Mouse (Mus musculus): ENCODE measurements at regions not wholly inside any gene's neighbourhood (a gene's known extent, or its start where the extent isn't known, plus 50 kb on each side); places are given as distances from the start of the nearest gene placed in this dataset.

DNA sequence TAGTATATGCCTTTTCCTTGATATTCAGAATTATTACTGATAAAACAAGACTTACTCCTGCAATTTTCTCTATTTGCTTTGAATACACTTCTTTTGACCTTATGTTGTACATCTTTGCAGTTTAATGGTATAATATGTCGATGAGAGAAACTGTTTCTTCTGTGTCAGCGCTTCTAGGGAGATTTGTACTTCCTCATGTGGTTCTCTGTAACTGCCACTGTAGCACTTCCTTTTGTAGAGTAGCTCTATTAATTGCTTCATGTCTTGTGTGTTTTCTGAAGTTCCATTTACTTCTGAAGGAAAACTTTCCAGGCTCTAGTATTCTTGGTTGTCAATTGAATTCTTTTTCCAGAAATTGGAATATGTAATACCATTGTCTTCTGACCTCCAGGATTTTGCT, 323.2 kb downstream of the Ptprc start:
- DNase-seq (ENCODE audit: low spot score) = no peak

GRCm38 (mm10) chr1:137847311-137847923, 328.1 kb downstream of the Ptprc start:
- DNase-seq (ENCODE audit: low spot score) = no peak

DNA sequence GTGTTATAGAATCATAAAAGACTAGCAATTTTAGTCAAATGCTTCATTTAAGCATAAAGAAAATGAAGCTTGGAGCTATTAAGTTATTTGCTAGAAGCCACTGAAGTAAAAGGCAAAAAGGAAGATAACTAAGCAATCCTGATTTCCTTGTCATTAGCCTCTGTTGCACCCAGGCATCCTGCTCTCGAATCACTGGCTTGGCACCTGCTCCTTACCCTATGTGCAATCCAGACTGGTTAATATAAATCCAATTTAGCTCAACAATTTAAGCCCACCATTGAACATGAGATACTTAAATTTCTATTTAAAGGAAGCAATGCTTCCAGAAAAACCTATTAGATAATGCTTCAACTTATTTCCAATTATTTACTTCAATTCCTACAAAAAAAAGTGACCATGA, 328.7 kb downstream of the Ptprc start:
- no peak for DNase-seq (ENCODE audit: low spot score)

- no peak for DNase-seq (ENCODE audit: low spot score)
Measured at GRCm38 (mm10) chr1:137840531-137840930, 335.0 kb downstream of the Ptprc start.

GRCm38 (mm10) chr1:137839703-137840102, 335.8 kb downstream of the Ptprc start:
- DNase-seq (ENCODE audit: low spot score) = no peak

DNA sequence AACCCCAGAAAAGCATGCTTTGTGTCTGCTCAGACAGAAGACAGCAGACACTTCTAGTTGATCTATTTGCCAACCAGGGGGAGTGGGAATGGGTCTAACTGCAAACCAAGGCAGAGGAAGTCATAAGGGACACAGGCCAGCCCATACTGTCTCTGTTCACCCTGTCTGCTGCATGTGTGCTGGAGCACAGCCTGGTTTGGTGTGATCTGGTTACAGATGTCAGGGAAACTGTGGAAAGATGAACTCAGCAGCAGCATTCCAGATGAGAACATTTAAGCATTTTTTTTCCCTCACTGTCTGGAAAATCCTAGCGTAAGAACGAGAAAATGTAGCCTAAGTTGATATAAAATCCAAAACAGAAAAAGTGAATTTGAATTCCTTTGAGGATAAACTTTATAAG, 336.2 kb downstream of the Ptprc start:
- no peak for DNase-seq (ENCODE audit: low spot score)

DNA sequence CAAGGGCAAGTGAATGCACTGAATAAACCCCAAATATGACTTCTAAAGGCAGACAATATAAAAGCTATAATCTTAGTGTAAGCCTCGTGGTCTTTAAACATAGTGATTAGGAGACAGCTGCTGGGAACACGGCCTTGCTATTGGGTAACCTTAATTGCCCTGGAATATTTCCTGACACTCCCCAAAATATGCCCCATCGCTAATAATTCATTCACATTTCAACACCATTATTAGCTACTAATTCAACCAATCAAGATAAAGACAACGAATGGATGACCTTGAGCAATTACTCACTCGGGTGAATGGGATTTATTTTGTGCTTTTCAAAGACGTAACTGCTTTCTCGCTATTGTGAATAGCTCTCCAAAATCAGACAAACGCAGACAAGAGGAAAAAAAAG, 337.2 kb downstream of the Ptprc start:
- no peak for DNase-seq (ENCODE audit: low spot score)

DNA sequence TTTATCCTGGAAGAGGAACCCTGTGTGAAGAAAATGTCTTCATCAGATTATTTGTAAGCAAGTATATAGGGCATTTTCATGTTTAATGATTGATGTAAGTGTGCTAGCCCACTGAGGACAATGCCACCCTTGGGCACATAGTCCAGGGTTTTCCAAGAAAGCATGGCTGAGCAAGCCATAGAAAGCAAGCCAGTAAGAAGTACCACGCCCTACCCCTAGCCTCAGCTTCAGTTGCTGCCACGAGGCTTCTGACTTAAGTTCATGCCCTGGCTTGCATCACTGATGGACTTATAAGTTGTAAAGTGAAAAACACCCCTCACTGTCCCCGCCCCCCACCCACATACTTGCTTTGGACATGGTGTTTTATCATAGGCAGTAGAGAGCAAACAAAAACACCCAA, 342.0 kb downstream of the Ptprc start:
- DNase-seq (ENCODE audit: low spot score) = no peak

DNA sequence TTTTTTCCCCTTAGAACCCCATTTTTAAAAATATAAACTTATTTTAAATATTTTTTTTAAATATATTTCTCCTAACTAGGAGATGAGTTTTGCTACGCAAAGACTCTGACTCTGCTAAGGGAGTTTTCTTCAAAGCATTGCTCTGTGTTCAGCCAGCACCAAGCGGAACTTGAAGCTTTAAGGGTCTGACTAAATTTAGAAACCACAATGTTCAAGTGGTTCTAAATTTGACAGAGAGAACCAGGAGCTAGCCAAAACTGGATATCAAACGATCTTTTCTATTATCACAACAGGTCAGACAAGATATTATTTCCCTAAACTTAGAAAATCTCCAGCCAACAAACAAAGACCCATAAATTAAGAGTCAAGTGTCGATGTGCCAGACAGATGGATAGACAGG, 344.2 kb downstream of the Ptprc start:
- DNase-seq (ENCODE audit: low spot score) = no peak

DNA sequence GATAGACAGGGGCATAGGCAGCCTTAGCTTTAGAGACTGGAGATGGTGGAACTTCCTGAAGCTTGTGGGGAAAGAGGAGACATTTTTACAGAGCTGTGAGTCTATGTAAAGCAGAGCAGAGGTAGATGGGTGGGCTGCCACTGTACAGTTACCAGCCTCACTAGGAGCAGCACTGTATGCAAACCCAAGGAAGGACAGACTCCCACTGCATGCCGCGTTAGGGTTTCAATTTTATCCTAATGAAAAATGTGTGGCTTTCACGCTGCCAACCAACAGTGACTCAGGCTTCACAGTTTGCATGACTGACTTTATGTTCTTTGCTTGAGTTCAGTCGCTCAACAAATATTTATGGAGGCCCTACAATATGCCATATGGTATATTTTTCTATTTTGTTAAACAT, 348.1 kb downstream of the Ptprc start:
- DNase-seq (ENCODE audit: low spot score) = no peak

- no peak for DNase-seq (ENCODE audit: low spot score)
Measured at GRCm38 (mm10) chr1:137815401-137815888, 360.1 kb downstream of the Ptprc start.

- DNase-seq (ENCODE audit: low spot score) = no peak
Measured at GRCm38 (mm10) chr1:137814556-137814955, 361.0 kb downstream of the Ptprc start.

DNA sequence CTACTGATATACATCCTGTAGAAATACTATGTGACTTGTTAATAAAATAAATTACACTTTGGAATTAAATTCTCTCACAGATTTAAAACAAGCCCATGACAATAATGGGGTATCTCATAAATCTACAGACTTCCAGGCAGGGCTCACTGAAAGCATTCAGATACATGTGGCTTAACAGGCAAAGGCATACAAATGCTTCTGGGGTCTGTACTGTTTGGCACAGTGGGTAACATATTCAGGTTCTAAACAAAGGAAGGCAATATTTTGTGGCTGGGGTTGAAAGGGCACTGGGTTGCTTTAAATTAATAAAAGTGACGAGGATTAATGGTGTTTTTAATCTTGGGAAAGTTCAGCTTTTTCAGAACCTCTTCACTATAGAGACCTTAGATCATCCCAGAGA, 361.8 kb downstream of the Ptprc start:
- DNase-seq (ENCODE audit: low spot score) = no peak

- DNase-seq (ENCODE audit: low spot score) = no peak
Measured at GRCm38 (mm10) chr1:137811981-137812380, 363.5 kb downstream of the Ptprc start.

DNA sequence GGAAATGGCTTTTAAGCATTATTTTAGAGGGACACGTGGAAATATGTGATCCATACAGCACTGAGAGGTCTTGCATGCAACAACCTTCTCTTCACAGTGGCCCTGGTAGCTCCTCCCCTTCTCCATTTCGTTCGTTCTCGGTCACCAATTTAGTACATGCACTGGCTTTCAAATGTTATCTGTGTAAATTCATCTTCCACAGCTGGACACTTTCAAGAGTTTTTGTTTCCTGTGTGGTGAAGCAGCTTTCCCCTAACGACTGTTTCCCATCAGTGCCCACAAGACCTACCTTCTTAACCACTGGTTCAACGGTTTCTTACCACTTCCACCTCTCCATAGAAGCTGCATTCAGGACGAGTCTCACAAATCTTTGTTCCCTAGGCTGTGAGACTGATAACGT, 368.8 kb downstream of the Ptprc start:
- DNase-seq (ENCODE audit: low spot score) = no peak

DNA sequence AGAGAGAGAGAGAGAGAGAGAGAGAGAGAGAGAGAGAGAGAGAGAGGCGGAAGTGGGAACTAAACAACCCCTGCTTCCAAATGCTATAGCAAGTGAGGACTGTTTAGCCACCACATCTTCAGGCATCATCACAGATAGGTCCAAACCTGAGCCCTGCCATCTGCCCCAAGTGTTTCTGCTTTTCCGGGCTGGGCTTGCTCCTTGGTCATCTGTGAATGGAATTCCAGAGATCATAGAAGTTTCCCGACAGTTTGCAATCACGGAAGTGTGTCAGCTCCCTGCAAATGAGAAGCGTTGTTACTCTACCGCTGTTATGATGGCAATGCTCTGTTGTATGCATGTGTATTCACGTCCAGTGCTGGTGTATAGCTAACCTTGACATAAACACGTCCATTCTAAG, 369.3 kb downstream of the Ptprc start:
- no peak for DNase-seq (ENCODE audit: low spot score)

DNA sequence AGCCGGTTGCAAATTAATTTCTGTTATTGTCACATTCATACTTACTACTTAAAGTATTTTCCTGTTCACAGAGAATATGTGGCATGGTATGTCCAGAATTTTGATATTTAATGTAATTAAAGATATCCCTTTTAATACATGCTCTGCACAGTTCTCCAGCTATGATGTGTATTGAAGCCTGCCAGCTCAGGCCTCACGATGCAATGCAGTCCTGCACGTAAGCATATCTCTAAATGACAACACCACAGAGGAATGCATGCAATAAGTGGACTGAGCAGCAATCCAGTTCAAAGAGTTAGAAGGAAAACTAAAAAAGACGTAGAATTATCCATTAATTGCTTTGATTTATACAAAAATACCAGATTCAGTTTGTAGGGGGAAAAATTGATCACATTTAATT, 373.4 kb downstream of the Ptprc start:
- no peak for DNase-seq (ENCODE audit: low spot score)

DNA sequence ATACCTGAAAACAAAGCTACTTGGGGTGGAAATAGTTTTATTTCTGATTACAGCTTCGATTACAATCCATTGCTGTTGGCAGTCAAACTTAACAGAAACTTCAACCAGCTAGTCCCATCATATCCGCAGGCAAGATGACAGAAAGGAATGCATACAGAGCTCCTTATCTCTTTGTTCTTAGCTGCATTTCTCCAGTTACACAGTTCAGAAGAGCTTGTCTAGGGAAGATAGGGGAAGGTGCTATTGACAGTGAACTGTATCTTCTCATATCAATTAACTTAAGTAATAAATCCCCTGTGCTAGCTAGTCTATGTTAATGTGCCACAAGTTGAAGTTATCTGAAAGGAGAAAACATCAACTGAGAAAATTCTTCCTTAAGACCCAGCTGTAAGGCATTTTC, 374.8 kb downstream of the Ptprc start:
- no peak for DNase-seq (ENCODE audit: low spot score)

DNA sequence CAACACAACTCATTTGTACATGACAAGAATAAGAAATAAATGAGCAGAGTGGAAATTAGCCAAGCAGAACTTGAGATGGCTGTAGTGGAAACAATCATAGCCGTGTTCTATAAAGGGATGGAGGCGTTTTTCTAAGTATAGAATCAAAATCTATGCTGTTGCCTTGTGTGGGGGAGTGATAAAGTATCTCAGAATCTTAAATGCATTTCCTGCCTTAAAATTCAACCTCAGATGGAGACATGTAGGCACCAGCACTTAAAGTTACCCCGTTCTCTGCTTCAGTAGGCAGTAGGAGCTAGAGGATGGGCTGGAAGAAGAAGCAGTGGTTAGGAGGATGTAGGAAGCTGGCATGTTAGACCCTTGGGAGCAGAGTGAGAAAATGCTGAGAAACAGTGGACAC, 386.7 kb downstream of the Ptprc start:
- DNase-seq (ENCODE audit: low spot score) = no peak

GRCm38 (mm10) chr1:137786653-137787052, 388.9 kb downstream of the Ptprc start:
- no peak for DNase-seq (ENCODE audit: low spot score)

DNA sequence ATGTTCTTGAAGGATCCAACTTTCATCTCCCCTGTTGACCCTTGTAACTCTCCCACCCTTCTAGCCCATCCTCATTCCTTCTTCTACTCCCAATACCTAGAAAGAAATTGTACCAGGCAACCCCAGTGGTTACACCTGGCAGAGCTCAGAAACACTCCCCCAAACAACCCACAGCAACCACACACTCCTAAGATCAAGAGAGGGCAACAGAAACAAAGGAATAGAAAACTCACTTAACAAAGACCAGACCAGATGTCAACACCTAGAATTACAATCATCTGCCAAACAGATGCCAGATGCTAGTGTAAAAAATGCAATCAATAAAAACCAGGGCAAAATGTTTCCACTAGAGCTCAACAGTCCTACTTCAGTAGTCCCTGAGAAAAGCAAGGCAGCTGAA, 400.9 kb downstream of the Ptprc start:
- no peak for DNase-seq (ENCODE audit: low spot score)

- DNase-seq (ENCODE audit: low spot score) = no peak
Measured at GRCm38 (mm10) chr1:137760797-137761196, 414.7 kb downstream of the Ptprc start.

GRCm38 (mm10) chr1:137751446-137751961, 424.0 kb downstream of the Ptprc start:
- no peak for DNase-seq (ENCODE audit: low spot score)

DNA sequence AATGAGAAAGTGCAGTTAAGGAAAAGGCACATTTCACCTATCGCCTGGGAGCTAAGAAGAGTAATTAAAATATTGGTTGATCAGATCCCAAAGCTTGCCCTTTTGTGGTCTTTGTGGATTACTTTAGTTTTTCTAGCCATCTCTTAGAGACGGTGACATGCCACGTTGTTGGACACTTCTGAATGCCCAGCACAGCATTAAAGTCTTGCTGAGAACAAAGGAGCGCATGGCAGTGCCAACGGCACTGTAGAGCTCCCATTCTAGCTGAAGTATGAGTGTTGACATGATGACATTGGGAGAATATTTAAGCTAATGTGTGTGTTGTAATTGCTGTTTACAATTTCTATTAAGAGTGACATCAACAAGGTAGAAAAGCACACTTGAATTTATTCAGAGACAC, 424.6 kb downstream of the Ptprc start:
- no peak for DNase-seq (ENCODE audit: low spot score)

All from MN1 (cell line).